Mouse (Mus musculus): ENCODE results near the gene Uqcc2.

Uqcc2 gene

DNA sequence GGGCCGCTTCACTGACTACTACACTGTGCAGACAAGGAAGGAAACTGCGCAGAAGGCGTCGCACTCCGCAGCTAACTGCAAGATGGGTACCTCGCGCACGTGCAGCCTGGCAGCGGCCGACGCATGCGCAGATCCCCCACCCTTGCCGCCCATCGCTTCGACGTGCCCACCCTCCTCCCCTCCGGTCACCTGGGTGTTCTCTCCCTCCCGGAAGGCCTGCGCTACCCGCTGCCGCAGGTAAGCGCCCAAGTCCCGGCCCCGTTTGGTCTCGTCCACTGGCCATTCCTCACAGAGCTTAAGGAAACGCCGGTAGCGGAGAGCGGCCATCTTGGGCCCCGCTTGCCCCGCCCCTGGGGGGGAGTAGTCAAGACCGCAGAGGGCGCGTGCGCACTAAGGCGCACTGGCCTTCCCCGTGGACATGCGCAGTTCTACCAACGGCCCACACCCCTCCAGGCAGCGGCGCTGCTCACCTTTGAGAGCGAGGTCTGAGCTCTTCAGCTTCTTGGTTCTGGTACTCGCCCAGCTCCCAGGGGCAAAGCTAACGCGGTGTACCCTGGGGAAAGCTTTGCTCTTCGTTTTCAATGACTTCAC is at the start of gene Uqcc2:
TSS of gene Uqcc2 (minus strand) at position 366 of the 591 bp plus-strand sequence.
- peak; percentile 99 for DNase-seq

DNA sequence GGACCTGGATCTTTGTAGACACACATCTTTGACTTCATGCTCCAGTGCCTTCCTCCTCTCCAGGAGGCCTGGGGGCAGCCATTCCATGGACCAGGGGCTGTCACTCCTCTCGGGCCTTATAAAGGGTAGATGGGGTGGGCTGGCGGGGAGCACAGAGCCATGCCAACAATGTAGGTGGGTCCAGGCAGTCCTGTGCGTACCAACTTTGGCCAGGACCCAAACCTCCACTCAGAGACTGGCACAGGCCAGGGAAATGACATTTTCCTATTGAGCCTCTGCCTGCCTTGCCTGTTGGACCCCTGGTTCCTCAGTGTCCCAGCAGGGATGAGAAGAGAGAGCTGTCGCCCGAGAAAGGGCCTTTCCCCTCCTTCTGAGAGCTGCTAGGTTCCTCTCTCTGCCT is 48.7 kb upstream of the Uqcc2 start:
- DNase-seq: no peak

DNA sequence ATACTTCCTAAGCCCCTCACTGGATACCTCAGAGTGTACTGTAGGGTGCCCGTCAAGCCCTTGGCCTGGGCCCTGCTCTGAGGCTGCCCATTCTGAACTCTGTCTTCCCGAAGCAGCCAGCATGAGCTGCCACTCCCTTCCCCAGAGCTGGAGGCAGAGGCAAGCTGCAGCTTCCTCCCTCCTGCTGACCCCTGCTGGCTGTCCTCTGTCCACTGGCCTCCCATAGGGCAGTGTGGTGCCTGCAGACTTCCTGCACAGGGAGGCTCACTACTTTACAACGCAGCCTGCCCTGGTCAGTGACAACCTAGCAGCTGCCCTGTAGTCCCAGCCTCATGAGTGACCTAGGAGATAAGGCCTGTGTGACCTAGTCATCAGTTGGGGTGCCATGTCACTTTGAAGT is 48.0 kb upstream of the Uqcc2 start:
- no peak for DNase-seq

DNA sequence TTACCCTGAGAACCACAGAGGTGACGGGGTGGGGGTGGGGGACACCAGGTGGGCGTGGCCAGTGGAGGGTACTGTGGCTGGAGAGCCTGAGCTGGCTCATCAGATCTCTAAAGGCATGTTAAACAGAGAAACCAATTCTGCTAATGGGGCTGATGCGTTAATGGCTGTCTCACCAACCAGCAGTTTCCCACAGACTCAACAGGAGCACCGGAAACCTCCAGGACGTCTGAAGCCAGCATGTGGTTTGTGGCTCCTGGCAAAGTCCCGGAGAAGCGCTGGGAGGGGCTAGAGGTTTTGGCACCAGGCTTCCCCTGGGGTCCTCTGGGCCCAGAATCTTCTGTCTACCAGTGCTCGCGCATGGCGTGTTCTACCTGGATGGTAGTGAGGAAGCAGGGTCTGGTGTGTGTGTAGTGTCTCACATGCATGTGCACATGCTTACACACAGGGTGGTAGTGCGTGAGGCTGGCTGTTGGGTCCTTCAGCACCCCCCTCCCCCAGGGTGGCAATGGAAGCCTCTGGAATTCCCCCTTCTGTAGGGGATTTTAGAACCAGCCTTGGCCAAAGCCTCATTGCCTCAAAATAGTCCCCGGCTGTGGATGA is 46.1 kb upstream of the Uqcc2 start:
- DNase-seq: no peak

DNA sequence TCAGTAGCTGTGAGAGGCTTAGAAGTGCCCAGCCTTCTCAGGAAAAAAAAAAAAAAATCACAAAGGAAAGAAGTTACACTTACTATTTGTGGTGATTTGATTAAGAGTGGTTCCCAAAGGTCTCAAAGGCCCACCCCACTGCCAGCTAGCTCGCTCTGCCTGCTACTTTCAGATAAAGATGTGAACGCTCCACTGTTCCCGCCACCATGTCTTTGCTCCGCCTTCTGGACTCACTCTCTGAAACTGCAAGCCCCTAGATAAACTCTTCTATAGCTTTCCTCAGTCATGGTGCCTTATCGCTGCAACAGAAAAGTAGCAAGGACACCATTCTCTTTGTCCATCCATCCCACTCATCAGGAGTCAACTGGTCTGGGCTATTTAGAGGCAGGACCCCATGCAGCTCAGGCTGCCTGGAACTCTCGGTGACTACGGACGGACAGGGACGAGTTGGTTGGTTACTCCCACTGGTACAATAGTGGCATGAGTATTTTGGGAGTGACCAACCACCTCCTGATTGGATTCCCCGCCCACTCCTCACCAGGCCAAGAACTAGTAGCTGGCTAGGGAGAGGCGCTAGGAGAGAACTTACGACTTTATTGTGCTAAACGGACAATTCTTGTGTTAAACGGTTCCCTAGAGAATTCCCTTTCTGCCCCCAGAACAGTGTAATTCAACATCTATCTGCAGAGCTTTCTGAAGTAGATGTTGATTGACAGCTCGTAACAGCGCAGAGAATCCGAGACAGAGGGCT is 44.9 kb upstream of the Uqcc2 start:
- DNase-seq: no peak

DNA sequence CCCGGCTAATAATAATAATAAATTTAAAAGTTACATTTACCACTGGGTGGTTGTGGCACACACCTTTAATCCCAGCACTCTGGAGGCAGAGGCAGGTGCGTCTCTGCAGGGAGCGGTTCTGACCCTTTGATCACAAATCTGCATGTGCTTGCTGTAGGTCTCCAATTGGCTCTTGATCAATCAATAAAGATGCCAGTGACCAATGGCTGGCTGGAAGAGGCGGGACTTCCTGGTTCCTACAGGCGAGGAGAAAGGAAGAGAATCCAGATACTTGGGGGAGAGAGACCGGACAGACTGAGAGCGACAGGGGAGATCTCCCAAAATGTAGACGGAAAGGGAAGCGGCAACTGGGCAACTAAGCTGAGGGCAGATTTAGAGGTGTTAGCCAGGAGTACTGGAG is 44.3 kb upstream of the Uqcc2 start:
- no peak for DNase-seq

DNA sequence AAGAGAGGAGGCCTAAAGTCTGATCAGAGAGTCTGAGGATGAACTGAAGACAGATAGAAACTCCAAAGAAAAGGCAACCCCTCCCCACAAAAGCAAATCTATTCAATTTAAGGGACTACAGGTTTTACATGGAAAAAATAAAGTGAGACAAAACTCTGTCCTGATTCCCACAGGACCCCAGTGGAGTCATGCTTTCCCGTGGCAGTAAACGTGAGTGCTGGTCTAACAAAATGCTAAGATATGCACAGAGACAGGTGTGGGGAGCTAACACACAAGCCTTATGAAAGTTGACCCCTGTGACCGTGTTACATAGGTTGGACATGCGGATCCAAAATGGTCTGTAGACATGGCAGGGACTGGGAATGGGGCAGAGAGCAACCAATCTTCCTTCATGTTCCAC is 43.0 kb upstream of the Uqcc2 start:
- DNase-seq: no peak

DNA sequence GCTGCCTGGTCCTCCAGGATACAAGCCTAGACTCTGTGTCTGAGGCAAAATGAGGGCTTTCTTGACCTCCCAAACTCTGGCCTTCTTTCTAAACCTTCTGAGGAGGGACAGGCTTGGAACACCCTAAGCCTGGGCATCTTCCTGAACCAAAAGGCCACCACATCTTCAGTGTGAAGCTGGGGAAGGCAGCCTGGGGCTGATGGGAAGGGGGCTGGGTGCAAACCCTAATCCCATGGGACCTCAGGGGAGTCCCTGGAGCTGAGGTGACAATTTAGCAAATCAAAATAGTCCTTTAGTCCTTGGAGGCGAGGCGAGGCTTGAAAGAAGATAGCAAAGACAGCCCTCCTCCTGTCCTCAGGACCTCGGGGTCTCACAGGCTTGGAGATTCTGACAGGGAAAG is 42.6 kb upstream of the Uqcc2 start:
- DNase-seq: no peak

DNA sequence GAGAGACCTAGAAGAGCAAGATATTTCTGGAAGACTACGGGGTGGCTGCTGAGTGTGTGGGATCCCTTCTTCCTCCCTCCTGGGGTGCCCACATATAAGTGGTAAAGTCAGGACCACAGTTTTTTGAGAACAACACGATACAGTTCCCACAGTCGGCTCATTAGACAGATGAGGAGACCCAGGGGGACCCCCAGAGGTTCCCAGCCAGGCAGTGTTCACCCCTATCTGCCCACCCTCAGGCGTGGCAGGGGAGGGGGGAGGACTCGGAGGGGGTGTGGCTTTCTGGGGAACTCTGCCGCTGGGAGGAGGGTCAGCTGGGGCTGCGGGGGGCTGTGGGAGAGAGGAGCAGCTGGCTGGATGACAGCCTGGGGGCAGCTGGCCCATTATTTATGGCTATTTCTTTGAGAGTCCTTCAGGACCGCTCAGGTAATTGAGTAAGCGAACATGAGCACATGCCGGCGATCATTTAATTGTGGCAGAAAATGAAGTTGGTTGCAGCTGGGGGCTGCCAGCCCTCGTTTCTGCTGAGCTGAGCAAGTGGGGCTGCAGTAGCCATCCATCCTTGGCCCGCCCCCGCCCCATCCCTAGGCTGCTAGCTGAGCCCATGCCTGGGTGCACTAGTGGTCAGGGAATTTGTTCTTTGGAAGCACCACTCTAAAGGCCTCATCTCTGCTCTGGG is 41.6 kb upstream of the Uqcc2 start:
- no peak for DNase-seq

DNA sequence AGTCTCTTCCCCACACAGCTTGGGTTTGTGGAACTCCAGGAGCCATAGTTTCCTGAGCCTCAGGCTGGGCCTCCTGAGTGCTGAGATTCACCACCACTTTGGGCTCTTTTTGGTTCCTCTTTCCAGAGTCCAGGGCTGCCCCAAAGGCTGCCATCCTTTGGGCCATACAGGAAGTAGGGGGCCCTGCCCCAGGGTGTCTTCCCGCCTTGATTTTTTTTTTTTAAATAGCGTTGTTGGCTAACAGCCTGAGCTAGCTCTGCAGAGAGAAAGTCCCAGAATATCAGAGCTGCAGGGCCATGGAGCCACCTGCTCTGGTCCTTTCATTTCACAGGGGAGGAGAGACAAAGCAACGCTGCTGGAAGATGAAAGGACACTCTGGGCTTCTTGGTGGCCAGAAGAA is 40.0 kb upstream of the Uqcc2 start:
- no peak for DNase-seq

DNA sequence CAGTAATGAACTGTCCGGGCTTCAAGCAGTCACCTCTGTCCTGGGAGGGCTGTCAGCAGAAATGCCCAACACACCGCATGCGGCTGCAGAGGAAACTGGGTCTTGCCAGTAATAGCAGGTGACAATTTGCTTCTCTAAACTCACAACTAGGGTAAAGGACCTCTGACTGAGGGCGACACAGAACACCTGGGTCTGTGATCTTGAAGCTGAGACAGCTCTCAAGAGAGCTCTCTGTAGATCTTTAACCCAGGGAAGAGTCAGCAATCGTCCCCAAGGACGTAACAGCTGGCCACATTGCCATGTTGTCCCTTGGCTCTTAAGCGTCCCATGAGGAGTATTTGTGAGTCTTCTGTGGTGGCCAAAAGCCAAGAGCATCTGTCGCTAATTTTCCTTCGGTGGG is 38.7 kb upstream of the Uqcc2 start:
- DNase-seq: no peak

DNA sequence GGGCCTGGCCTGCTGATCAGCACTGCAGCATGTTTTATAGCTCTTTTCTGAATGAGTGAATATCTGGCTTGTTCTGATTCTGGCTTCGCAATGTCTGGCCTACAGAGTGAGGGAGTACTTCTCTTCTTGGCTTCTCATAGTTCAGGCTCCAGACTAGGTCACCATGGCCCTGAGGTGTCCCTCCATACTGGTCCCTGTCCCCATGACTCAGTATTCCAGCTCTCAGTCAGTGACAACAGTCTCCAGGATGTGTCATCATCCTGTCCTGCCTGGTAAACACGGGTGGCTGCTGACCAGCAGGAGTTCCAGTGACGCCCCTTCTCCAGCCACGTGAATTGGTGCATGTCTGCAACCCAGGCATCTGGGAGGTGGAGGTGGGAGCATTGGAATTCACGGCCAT is 37.4 kb upstream of the Uqcc2 start:
- no peak for DNase-seq

DNA sequence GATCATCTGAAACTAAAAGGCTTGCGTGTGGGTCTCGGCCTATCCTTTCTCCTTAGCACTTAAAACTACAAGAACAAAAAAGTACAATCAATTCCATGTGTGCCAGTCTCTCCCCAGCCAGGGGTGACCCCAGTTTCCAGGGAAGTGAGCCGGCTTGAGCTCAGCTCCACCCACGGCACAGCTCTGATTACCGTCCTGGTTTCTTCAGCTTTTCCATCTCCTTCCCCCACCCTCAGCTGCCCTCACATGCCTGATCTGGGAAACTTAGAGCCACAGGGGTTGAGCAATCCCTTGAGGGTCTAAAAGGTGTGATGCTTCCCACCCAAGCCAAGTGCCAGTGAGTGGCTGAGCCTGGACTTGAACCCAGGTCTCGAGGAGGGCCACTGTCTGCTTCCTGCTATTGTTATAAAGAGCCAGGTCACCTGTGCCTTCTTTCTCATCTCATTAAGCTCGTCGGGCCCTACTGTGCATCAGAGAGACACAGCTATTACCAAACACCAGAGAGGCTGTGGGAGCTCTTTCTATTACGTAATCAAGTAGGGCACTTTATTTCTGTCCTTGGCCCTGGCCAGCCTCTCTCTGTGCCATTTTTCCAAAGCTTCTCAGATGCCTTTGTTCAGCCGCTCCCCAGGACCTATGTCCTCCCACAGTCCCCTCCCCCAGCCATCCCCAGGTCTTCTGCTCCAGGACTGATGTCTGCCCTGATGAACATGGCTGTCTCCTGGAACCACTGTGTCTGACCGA is 36.4 kb upstream of the Uqcc2 start:
- no peak for DNase-seq

DNA sequence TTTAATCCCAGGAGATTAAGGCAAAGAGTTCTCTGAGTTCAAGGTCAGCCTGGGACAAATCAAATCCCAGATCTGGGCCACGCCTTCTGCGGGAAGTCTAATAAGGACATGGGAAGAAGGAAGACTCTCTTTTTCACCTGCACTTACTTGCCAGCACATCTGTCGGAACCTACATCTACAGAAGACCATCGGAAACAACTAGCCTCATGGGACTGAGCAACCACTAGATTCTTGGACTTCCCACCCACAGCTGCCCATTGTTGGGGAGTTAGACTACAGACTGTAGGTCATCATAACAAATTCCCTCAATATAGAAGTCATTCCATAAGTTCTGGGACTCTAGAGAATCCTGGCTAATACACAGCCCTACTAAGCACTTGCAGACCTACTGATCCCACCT is 34.9 kb upstream of the Uqcc2 start:
- DNase-seq: no peak

DNA sequence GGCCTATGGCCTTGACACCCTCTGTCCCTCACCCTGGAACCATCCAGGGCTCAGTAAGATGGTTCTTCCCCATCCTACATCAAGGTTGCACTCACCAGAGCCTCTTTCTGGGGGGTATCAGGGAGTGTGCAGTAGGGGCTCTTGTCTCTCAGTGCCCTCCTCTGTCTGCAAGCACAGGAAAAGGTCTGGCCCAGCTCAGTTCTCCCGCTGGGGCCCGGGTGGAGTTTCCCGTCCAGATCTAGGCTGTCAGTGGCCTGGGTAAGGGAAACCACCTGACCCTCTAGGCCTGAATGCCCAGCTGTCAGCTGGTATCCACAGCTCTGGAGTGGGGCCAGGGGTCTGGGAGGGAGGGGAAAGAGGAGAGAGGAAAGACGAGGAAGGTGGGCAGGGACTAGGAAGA is 33.8 kb upstream of the Uqcc2 start, which contains the start of gene Ip6k3:
TSS of gene Ip6k3 (minus strand) at position 251 of the 400 bp plus-strand sequence.
- no peak for DNase-seq

DNA sequence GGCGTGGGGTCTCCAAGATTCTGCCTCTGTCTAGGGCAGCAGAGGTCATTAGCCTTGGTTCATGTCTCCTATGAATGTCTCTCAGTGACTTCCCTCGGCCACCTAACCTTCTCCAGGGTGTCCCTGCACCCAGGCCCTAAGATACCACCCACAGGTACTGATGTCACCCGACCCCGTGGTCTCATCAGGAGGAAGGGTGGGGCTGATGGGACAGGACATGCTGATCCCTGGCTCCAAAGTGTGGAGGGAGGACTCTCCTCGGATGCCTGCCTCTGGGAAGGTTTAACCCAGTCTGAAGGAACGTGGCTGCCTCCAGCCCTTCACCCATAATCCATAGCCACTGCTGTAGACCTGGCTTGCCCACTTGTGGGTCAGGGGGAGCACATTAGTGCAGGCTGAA is 33.2 kb upstream of the Uqcc2 start:
- no peak for DNase-seq

DNA sequence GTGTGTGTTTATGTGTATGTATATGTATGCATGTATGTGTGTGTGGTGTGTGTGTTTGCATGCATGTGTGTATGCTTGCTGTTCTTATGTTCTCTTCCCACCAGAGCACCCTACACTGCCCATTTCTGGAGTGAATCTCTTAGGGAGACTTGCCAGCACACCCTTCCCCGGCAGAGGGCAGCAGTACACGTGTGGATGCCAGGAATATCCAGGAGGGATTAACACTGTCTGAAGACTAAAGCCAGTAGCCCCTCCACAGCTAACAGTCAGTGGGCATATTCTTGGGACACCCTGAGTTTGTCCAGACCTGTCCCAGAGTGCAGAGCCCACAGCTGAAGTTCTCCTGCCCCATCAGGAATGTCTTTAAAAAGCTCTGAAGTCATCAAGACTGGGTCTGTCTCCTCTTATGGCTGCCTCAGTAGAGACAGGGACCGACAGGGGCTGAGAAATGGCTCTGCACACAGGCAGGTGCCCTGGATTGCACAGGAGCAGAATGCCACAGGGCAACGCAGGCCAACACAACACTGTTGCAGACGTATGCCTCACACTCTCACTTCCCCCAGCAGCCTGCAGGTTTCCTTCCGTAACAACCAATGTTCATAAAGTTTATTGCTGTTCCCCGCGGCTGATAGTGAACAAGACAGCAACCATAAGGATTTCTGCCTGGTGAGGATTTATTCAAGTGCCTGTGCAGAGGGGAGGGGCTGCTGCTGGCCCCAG is 31.5 kb upstream of the Uqcc2 start:
- DNase-seq: peak; percentile 41

DNA sequence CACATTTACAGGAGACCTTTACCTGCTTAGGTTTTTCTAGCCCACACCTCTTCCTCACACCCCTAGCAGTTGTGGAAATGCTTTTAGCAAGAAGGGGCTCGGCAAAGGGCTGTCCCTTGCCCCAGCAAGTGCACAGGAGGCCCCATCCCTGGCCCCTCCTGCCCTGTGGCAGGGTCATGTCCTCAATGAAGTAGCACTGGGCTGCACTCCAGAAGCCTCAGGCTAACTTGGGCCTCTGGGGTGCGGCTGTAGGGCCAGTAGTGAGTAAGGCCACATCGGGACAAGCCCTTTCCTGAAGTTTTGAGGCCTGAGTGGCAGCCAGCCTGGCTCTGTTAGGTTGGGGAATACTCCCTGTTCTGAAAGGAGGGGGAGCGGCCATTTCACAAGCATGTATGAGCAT is 27.2 kb upstream of the Uqcc2 start:
- no peak for DNase-seq

DNA sequence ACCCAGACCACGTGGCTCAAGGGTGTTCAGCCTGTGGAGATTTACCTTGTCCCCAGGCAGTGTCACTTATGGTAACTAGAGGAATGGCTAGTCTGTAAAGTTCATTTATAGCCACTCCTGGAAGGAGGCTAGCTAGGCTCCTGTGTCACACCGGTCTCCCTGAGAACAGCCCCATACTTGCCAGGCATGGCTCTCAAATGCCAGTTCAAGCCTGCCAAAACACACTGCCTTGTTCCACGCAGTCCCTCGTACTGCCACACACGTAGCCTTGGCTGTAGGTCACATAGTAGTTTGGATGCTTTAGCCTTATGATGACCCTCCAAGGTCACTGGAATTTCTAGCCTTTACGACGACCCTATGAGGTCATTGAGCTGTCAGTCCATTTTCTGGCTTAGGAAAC is 25.5 kb upstream of the Uqcc2 start:
- DNase-seq: no peak

DNA sequence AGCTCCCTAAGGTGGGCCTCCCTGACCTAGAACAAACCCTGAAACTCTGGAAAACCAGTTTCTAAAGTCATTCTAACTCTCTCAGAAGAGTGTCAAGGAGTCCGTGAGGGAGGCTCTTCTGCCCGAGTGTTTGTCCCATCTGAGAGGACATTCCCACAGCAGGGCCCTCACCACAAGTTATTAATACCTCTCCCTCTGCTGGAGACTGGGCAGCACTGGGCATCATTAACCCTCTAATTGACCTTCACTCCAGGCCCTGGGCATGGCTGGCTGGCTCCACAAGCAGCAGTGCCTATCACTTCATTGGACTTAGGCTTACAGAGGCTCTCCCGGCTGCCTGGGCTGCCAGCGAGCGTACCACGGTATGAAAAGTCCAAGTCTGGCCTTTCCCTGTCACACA is 24.7 kb upstream of the Uqcc2 start:
- DNase-seq: no peak

DNA sequence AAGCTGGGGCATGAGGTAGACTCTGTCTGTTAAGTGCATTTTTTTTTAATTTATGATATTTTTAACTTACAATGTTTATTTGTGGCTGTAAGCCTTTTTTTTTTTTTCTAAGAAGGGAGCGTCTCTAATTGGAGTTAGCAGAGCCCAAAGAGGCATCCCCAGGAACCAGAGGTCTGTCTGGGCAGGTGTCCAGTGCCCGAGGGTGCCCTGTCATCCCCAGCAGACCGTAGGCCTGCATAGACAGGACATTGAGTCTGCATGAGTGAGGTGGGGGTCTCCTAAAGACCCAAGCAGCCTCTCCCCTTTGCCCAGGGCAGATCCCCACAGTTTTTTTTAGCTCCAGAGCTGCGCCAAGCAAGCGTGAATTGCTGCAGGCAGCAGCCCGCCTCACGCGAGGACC is 22.0 kb upstream of the Uqcc2 start:
- no peak for DNase-seq

DNA sequence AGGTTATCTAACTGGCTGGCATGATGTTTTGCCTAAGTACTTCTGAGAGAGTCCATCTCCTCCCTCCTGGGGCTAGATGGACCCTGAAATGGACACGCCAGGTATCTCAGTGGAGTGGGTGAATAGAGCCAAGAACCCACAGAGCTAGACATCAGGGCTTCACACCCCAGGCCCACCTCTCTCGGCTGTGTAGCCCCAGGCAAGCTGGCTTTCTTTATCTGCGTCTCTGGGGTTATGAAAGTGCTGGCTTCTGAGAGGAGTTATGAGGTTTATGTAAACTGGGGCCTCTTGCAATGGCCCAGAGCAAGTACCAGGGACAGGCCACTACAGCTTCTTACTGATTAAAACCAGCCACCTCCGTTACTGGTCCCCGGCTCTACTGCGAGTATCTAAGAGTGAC is 21.2 kb upstream of the Uqcc2 start:
- no peak for DNase-seq

DNA sequence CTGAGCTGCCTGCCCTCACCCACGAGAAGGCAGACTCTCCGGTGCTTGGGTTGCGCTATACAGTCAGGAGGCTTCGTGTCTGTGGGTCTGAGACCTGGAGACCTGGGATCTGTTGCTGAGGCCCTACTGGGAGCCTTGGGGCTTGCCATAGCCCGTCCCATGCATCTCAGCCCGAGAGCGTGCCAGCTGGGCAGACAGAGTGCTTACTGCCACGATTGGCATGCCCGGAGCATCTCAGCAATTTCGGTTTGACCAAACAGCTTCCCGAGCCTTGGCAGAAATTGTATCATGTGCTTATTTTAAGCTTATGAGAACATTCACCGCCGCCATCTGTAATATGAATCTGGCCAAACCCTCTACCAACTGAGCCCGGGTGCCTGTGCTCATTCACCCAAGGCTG is 20.5 kb upstream of the Uqcc2 start:
- DNase-seq: peak; percentile 57
